Mouse (Mus musculus): ENCODE measurements around the gene Vmn1r27. TPM values are rescaled to one million over a fixed set of nuclear protein-coding genes. Genes with fewer than 3 reads are reported as not detected.
A peak's percentile ranks its signal among the peaks of the same experiment; 100 is the strongest.

Gene Vmn1r27
- not detected for total RNA-seq (2021)
- long read RNA-seq, experiment 1: 0 reads
- long read RNA-seq, experiment 2: 0 reads

GRCm38 (mm10) chr6:58218721-58219120 is at the start of gene Vmn1r27:
Gene Vmn1r27 (minus strand): TSS chr6:58218821.
- DNase-seq (ENCODE audit: low spot score in 2 of 2): no peak

DNA sequence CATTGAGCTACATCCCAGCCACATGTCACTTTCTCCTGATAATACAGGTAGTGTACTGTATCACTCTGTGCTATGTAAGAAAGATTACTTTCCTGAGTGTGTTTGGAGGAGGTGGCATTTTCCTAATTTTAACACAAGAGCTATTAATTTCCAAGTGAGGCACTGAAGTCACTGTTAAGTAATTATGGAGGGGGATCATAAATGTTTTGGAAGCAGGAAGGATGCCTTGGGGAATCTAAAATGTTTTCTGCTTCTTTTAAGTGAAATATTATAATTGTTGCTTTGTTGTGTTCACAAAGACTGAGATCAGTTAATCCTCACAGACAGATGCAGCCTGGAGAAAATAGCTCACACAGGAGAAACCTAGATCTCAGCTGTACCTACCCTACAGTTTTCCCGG is 43.1 kb upstream of the Vmn1r27 start, which contains the start of gene Vmn1r28:
Vmn1r28 (plus strand) TSS at position 301 of the 400 bp plus-strand sequence.
- DNase-seq (ENCODE audit: low spot score in 2 of 2): no peak

DNA sequence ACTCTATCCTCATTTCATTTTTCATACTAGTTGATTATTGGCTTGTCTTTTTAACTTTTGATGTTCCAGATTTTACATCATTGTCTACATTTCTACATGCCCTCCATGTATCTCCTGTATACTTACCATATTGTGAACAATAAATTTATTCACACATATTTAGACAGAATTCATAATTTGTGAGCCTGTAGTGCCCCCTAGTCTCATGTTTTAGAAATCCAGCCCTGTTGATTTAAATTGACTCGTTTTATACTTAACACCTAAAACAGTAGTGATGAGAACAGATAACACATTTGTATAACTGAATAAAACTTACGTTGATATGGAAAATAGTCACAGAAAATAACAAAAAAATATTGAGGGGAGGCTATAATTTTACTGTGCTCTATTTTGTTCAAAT is 2.5 kb downstream of the Vmn1r27 start:
- peak in 1 of 2 experiments; percentile 18 for DNase-seq (ENCODE audit: low spot score in 2 of 2)

Other genes starting within 250 kb of the Vmn1r27 start
- gene Vmn1r25, start 238.0 kb downstream of the Vmn1r27 start, total RNA-seq (2021): not detected
- not detected for gene Vmn1r26, start 203.7 kb downstream of the Vmn1r27 start, total RNA-seq (2021)
- not detected for gene Vmn1r28, start 43.2 kb upstream of the Vmn1r27 start, total RNA-seq (2021)
- gene Vmn1r29, start 82.7 kb upstream of the Vmn1r27 start, total RNA-seq (2021): not detected
- not detected for gene Vmn1r30, start 224.6 kb upstream of the Vmn1r27 start, total RNA-seq (2021)

Measured in layer of hippocampus, postnatal 14 days (tissue).